Mouse (Mus musculus) urinary bladder, postnatal 4 days (tissue): Measurements from ENCODE around the gene Gm10322.

ENCODE experiments used
- DNase-seq, 2 experiments: peaks; one replicate each; pipeline ENCODE4 v3.0.0; 2021 to 2022; ENCODE audit warnings: low spot score in 2 of 2

Gm10322 gene

GRCm38 (mm10) chr10:59615981-59616520 lies at the start of gene Gm10322:
Gene Gm10322 (plus strand): TSS chr10:59616063.
- DNase-seq = peak; percentile 66 to 78

DNA sequence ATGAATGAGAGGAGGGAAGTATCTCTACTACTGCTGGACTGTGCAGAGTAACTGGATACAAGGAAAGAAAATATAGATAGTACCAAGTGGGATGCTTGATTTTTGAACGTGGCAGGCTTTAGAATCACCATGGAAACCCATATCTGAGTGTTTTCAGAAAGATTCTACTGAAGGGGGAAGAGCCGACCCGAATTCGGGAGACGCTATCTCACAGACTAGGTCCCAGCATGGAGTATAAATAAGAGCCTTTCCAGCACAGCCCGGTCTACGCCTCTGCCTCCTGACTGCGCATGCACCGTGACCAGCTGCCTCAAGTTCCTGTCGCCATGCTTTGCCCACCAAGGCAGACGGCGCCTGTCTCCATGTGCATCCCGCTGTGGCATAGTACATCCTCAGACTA lies 48.9 kb upstream of the Gm10322 start:
- DNase-seq = no peak

DNA sequence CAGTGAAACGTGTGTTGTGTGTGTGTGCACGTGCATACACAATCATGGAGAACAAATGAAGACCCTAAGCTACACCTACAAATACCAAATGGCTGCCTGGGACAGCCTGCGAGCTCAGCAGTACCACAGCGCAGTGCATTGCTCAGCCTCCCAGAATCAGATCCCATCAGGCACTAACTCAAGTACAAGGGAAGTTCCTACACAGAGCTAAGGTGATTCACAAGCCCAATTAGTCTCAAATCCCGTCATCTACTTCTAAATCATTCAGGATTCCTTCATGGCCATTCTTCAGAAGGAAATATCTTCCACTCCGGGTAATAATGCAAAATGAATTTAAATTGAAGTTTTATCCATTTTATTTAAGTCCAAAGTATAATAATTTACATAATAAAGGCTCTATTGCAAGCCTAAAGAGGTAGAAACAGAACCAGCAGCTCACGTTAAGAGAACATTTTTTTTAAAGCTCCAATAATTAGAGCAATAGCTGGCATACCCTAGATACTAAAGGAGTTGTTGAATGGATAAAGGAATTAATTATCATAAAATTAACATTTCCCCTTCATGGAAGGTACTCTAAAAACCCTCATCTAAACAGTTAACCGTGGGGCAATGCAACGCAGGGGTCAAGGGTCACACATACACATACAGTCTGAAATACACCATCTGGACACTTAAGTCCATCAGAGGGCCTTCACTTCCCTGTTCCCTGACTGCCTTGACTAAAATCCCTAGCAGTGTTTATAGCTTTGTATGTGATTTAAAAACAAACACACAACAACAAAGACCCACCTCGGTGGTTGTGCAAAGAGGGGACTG lies 47.0 kb upstream of the Gm10322 start:
- DNase-seq = no peak

DNA sequence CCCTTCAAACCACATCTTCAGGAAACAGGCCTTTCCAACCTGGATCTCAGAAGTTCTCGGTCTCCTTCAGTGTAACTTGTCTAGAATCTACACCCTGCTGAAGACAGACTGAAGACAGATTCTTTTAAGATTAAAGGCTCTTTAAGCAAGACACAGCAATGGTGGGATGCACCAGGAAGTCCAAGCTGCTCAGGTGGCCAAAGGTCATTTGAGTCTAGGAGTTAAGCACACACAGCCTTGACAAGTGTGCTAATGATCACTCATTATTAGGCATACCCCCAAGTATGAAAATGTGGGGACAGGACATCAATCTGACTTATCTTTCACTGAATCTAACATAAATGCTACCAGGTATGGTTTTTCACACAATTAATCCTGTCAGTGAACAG lies 46.4 kb upstream of the Gm10322 start:
- no peak for DNase-seq

DNA sequence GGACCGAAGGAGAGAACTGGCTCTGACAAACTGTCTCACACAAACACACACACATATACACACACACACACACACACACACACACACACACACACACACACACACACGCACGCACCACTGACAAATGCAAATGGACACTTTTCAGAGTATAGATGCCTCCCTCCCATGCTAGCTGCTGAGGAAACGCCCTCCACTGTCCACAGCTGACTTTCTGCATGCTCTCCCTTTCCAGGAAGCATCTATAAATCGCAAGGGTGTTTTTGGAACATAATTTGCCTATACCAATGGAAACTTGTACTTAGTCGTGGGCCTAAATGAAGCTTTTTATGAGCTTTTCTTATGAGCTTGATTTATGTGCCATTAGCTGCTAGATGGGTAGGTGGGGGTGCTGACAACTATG lies 45.5 kb upstream of the Gm10322 start:
- DNase-seq = no peak

DNA sequence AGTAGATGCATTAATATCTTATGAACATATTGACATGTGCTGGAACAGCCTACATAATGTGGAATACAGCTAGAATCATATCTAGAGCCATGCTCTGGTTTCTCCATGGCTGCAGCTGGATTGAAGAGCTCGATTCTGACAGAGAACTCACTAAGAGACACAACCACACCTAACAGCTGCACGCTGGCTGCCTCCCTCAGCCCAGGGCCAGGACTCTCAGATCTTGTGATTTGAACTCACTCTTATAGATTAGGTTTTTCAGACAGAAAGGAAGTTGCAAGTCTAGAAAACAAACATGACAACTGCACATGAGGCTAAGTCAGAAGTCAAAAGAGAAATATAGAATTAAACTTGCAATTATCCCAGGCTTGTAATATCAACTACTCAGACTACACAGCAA lies 45.1 kb upstream of the Gm10322 start:
- DNase-seq = no peak

DNA sequence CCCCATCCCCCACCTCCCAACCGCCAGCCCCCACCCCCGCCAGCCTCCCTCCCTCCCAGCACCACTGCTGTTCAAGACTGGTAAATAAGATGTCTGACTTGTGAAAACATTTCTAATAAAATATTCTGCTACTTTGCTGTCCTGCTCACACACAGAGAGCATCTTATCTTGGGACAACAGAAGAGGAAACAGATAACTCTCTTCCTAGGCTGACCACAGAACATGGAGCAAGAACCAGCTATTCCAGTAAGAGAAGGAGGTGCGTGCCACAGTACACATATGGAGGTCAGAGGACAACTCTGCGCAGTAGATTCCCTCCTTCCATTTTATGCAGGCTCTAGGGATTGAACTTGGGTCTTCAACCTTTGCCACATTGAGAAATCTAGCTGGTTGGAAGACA lies 44.6 kb upstream of the Gm10322 start:
- no peak for DNase-seq

GRCm38 (mm10) chr10:59571964-59572363 lies 43.9 kb upstream of the Gm10322 start:
- DNase-seq = no peak

DNA sequence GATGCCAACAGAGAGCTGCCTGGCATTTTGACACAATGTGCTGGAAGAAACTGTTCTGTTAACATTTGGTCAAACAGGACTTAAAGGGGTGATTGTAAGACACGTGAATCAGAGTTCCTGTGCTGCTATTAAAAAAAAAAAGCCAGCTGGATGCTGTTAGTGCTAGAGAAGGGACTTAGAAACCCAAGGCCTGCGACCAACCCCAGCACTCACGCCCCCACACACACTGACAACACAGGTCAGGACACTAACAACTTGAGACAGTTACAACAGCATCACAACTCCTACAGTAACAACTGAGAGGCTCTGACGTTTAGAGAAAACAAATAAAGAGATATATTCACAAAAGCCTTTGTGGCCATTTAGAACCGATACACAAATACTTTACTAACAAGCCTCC lies 39.6 kb upstream of the Gm10322 start:
- no peak for DNase-seq

- DNase-seq = no peak
These were observed 37.7 kb upstream of the Gm10322 start for GRCm38 (mm10) chr10:59577871-59578801.

- no peak for DNase-seq
These were observed 36.2 kb upstream of the Gm10322 start for GRCm38 (mm10) chr10:59579645-59580044.

GRCm38 (mm10) chr10:59580593-59581149 lies 35.2 kb upstream of the Gm10322 start:
- no peak for DNase-seq

DNA sequence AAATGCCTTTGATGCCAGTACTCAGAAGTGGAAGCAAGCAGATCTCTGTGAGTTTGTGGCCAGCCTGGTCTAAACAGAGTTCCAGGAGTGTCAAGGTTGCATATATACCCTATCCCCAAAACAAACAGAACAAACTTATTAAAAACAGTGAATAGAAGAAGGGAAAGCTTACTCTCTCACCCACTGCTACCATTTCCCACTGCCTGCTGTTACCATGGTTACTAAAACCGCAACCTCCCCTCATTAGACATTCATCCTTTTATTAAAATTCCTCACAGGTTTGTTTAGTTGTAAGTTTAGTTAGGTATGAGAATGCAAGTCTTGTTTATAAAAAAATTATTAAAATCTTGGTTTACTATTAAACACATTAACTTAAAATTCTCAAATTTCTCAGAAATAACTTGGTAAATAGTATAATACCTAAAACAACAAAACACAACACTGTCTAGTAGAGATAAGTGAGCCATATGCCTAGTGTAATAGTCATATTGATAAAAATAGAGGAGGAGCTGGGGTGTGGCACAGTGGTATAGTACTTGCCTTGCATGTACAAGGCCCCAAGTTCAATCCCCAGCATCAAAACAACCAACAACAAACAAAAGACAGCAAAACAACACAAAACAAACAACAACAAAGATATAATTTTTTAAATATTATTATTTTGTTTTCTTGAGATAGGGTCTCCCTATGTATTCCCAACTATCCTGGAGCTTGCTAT lies 33.9 kb upstream of the Gm10322 start:
- no peak for DNase-seq

DNA sequence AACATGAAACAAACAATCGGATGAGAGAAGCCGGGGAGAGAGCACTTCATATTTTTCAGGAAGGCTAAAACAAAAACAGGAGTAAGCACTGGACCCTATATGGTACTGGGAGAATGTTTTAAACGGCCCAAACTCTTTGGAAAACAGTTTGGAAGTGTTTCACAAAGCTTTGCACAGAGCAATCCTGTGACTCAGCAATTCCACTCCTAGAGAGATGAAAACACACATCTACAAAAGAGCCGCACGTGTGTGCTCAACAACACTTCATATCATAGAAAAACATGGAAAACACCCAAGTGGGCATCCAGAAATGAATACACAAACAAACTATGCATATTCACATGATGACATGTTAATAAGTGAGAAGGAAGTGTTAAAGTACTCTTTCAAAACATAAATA lies 30.2 kb upstream of the Gm10322 start:
- no peak for DNase-seq

DNA sequence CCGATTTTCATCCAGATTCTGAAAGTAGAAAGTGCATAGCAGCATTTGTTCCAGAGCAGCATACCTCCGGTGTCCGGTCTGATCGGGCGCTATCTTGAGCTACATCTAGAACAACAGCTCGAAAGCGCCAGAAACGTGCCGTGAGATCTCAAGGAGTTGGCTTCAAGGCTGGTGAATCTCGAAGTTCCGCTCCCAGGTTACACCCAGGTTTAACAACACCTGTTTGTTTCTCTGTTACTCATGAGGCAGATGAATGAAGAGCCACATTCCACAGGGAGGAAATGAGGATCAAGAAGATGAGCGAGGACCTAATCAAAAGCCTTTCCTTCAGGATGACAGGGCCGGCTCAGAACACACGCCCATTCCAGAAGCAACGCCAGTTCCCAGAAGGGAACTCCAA lies 29.0 kb upstream of the Gm10322 start:
- no peak for DNase-seq

DNA sequence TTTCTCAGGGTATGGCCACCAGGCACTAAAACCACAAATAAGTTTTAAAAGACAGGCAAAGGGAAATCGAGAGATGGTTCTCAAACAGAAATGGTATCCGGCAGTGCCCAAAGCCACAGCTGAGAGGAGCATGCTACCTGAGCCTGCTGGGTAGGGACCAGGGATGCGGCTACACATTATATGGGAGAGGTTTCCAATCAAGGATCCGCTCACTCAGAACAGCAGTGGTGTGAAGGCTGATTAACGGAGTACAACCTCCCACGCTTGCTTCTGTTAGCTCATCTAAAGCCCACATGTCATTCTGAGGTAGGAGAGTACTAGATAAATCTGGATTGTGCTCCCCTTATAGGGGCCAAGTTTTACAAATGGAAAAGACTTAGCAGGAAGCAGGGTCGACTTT lies 27.7 kb upstream of the Gm10322 start:
- DNase-seq = no peak

- no peak for DNase-seq
These were observed 26.4 kb upstream of the Gm10322 start for GRCm38 (mm10) chr10:59589420-59589819.

- no peak for DNase-seq
These were observed 26.0 kb upstream of the Gm10322 start for GRCm38 (mm10) chr10:59589856-59590255.

DNA sequence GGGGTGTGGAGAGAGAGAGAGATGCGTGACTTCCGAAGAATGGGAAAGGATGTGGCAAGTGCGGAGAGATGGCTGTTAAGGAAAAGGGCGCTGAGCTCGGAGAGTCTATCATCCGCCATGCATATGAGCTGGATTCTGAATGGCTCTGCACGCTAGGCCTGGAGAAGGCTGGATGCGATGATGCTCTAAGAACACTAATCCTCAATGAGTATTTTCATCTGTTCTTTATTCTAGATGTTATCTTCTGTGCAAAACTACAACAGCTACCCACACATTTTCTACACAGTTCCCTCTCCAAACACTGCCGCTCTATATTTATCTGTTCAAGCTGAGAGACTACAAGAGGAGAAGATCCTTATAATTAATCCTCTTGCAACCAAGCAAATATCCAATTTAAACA lies 25.3 kb upstream of the Gm10322 start:
- DNase-seq = no peak

GRCm38 (mm10) chr10:59593826-59594570 lies 21.9 kb upstream of the Gm10322 start:
- no peak for DNase-seq

- DNase-seq = no peak
These were observed 15.3 kb upstream of the Gm10322 start for GRCm38 (mm10) chr10:59600516-59600915.
